Mouse (Mus musculus) right cerebral cortex, postnatal 25 days (tissue): Measurements from ENCODE around the gene Ccser2.
A peak's percentile ranks its signal among the peaks of the same experiment; 100 is the strongest.

Experiments used
- DNase-seq: peaks from one replicate; pipeline ENCODE4 v3.0.0; 2022

Ccser2 gene

GRCm38 (mm10) chr14:36937080-36937878, 31.3 kb downstream of the Ccser2 start:
- no peak for DNase-seq

DNA sequence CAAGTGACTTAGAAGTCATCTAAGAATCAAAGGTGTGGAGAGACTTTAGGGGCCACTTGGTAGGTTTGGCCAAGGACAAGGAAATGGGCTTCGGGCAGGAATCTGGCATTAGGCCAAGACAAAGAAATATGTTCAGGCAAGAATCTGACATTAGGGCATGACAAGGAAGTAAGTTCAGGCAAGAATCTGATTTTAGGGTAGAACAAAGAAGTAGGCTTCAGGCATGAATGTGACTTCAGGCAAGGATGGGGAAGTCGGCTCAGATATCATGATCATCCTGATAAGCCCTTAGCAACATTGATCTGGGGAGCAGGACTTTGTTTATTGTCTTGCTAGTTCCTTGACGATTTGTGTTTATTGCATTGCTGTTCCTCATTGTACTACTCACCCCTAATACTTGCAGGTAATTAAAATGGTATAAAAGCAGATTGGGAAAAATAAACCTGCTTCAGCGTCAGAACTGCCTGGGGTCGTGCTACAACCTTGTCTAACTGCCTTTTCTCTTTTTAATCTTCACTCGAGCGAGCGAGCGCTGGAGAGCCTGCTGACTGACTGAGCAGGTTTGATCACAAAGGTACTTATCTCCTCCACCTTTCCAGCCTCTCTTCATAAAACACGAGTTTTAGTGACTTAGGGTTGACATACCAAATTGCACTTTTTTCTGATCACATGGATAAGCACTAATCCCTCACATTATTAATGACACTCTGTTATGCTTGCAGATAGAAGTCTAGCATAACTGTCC, 35.8 kb downstream of the Ccser2 start:
- no peak for DNase-seq

GRCm38 (mm10) chr14:36932038-36932437, 36.5 kb downstream of the Ccser2 start:
- DNase-seq = no peak

GRCm38 (mm10) chr14:36923383-36923782, 45.2 kb downstream of the Ccser2 start:
- no peak for DNase-seq

DNA sequence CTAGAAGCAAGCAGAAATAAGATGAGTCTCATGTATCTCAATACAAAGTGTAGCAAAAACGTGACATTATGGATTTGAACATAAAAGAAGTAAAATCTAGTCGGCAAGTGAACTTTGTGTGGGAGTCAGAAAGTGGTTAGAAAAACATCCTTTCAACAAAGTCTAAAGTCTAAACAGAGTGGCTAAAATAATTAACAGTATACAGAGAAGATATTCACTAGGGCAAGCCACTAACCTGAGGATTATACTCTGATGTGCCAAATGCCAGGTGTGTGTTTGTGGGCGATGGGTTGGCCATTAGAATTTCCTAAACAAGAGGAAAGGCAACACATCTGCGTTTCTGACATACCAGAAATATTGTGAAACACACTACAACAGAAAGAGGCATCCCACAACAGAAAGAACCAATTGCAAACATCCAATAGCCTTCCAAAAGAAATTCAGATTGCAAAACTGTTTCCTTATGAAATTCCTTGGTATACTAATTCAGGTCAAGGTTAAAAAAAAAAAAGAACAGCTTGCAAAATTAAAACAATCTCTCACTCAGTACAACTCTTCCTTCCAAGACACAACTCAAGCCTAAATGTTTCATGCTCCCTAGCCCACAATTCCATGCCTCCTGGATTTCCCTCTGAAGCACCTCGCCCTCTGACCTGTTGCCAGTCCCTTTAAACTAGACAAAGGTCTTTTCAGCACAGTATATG, 47.1 kb downstream of the Ccser2 start:
- no peak for DNase-seq

DNA sequence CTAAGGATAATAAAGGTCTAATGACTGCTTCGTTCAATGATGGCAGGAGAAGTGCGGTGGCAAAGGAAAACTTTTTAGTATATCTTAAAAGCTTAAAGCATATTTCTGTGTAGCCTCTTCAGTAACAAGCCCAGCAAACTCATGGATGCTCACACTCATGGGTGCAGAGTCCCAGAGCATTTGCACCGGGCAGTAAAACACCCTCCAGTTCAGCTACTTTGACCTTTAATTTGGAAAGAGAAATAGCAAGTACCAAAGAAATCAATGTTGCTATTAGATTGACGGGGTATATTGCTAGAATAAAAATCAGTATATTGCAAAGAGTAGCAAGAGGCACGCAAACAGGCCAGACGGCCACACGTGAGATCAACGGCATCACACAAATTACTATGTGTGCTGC, 48.7 kb downstream of the Ccser2 start:
- DNase-seq = no peak

DNA sequence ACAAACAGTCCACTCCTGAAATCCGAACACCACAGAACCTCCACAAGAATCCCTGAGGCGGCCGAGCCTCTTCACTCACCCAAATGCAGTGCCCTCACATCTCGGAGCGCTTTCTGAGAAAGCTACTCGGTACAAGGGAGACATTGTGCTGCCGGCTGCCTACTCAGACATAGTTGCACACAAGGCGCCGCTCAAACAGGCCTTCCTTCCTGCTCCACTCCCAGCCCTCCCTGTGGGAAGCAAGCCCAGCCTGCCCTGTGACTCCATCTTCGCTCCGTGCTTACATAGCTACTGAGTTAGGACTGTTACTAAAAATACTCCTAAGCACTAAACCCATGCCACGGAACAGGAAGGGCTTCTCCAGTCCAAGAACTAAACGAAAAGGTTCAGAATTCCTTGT, 49.4 kb downstream of the Ccser2 start:
- DNase-seq = peak; percentile 67

- DNase-seq = no peak
Observed at GRCm38 (mm10) chr14:36915203-36915602, 53.4 kb downstream of the Ccser2 start.

DNA sequence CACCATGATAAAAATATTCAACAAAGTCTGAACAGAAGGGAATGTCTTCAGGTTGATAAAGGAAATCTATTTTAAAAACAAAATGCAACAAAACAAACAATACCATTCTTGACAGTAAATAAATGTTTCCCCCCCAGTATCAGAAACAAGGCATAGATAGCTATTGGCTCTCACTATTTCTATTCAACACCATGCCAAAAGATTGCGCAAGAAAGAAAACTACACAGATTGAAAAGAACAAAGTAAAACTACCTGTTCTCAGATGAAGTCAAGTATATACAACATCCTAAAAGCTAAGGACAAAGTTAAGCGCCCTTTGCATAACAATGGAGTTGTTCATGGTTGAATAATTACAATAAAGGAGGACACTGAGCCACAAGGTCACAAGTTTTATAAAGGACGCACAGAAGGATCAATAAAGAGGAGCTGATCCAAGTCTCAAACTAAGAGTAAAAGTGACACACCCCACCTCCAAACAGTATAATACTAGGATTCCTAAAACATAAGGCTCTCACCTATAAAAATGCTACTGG, 54.0 kb downstream of the Ccser2 start:
- DNase-seq = no peak

GRCm38 (mm10) chr14:36911738-36912137, 56.8 kb downstream of the Ccser2 start:
- no peak for DNase-seq

DNA sequence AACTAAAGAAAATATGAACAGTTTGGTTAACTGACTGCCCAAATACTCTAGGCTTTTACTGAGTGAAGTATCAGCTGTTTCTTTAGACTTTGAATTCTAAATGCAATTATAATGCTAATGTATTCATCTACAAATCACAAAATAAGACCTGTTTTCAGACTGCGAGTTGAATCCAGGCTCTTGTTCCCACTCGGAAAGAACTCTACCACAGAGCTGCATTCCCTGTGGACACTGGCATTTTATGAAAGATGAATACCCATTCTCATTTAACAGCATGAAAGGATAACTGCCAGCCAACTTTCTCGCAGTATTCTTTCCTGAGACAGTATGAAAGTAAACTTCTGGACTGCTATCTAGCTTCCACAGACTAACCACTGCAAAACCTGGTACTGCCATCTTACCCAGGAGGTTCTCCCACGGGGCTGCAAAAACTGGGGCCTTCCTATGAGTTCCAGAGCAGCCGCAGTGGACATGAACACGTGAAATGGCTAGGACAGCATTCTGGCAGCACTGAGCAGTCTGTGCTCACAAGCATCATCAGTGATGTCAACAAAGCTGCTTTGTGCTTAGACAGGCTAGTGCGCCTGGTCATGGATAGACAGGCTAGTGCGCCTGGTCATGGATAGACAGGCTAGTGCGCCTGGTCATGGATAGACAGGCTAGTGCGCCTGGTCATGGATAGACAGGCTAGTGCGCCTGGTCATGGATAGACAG, 62.6 kb downstream of the Ccser2 start:
- DNase-seq = no peak

DNA sequence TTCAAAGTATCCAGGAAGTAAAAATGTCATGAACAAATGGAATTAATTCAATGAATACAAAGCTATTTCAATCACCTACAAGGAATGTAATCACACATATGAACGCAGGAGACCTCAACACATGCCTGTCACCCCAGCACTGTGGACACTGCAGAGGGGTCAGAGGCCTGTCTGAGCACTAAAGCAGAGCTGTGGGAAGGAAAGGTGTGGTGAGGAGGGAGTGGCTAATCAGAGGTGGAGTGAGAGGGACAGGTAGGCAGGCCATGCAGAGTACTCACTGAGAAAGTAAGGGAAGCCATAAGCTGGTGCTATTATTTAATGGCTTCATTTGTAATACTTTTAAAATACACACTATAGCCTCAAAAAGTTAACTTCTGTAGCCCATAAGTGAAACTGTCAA, 64.4 kb downstream of the Ccser2 start:
- no peak for DNase-seq

DNA sequence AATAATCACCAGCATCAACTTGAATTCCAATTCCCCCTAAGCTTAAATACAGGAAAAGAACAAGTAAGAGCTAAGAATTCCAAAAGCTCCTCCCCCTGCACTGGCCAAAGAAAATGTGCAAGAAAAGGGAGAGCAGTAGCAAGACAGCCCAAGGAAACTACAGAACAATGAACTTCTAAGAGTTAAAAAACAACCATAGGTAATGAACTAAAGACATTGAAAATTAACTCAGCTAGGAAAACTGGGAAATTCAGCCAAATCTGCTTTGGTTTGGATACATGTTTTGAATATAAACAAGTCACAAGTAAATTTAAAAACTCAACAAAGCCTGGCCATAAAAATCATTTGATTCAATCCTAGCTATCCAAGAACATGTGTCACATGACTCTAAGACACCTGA, 67.7 kb downstream of the Ccser2 start:
- no peak for DNase-seq

GRCm38 (mm10) chr14:36894701-36895100, 73.9 kb downstream of the Ccser2 start:
- DNase-seq = no peak

DNA sequence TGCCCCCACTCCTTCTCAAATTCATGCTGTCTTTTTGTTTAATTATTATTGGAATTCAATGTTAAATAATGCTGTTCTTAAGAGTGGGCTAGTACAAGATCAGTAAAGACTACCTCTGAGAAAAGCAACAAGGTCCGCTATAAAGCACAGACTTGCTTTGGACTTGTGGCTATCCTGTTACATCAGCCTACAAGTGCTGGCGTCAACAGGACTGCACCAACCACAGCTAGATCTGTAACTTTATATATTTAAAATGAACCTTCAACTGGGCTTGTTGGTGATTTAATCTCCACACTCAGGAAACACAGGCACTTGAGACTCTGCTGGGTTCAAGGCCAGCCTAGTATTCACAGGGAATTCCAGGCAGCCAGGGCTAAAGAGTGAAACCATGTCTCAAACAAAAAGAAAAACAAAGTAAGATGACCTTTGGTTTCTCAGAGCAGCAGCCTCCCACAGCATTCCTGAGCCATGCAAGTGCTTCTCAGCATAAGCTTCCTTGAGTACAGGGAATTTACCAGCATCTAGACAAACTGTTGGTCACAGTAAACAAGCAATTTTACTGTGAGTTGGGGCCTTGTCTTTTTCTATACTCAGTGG, 75.7 kb downstream of the Ccser2 start:
- DNase-seq = no peak

DNA sequence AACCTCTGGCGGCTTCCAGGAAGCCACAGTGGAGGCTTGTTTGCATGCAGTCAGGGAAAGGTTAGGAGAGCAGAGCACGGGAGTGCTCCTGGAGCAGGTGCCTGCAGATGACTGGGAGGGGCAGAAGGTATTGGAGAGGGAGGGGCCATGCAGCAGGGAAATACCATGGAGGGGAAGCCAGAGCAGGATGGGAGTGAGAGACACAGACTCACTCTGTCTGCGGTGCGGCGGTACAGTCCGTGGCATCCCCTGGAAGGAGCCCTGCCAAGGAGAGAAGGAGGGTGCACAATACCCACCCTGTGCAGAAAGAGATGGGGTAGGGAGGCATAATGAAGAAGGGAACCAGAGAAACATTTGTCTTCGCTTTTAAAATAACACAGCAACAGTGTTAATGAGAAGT, 78.4 kb downstream of the Ccser2 start:
- DNase-seq = no peak

GRCm38 (mm10) chr14:36885680-36886079, 82.9 kb downstream of the Ccser2 start:
- DNase-seq = no peak

DNA sequence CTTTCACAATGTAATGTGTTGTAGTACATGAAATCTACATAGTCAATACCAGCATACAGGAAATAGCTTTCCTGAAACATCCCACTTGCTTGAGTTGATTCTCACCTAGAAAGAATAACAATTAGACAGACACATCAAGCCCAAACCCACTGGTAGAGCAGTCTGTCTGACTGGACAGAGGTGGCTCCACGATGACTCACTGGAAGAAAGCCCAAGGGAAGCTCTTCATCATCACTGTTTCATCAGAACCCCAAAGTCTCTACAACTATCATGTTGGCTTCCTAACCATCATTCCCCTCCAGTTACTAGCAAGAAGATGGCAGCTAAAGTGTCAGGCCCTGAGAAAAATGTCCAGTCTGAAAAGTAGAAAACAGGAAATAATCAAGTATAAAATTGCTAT, 83.5 kb downstream of the Ccser2 start:
- DNase-seq = no peak

GRCm38 (mm10) chr14:36883576-36883975, 85.0 kb downstream of the Ccser2 start:
- no peak for DNase-seq

GRCm38 (mm10) chr14:36870257-36870656, 98.3 kb downstream of the Ccser2 start:
- DNase-seq = no peak

DNA sequence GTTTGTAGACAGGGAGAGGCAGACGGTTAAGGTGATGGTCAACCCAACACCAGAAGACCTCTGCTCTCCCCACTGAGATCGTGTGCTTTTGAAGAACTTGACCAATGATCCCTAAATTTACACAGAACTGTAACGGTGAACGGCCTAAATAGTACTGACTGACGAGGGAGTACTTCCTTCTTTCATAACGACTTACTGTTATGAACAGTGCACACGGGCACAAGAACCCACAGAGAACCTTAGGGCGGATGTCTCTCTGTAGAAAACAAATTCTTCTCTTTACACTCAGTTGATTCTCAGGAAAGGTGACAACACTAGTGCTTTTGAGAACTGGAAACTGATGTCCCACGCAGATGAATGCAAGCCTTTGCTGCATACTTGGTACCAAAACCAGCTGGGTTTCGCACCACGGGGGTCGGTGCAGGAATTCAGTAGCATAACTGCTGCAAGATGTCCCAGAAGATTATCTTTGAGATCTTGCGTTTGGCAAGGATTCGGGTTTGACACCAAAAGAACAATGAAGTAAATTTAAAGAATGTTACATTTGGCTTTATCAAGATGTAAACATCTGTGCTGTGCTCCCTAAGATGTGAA, 99.7 kb downstream of the Ccser2 start:
- DNase-seq = no peak
